Mouse (Mus musculus) neural tube, embryonic 15.5 days (tissue): Measurements from ENCODE around the gene Gm3468. TPM values are rescaled to one million over a fixed set of nuclear protein-coding genes. Genes with fewer than 3 reads are reported as not detected.
"Not testable (repeated sequence)": the region's sequence is repeated elsewhere in the genome, so short reads cannot be mapped to it uniquely, and the experiment has no call there.

ENCODE experiments used
- ATAC-seq: fragments of 200-750 bp; cut with Nextera tagmentation; 2 replicates; pipeline ENCODE4 v1.8.0; 2017; ENCODE audit warnings: mild to moderate bottlenecking, moderate TSS enrichment, moderate library complexity; ENCODE audit not compliant: low FRiP score
- H3K27ac ChIP-seq: fragments of 300-500 bp; sonication (generic); replicated peaks from 2 replicates; pipeline ENCODE4 v1.5.1; 2015; ENCODE audit warnings: mild to moderate bottlenecking, inconsistent platforms
- H3K27me3 ChIP-seq: fragments of 300-500 bp; sonication (generic); replicated peaks from 2 replicates; pipeline ENCODE4 v1.6.1; 2015; ENCODE audit warnings: inconsistent platforms
- H3K36me3 ChIP-seq: fragments of 300-500 bp; sonication (generic); 2 replicates; pipeline ENCODE4 v1.6.1; 2015; ENCODE audit warnings: inconsistent platforms
- H3K4me1 ChIP-seq: fragments of 300-500 bp; sonication (generic); 2 replicates; pipeline ENCODE4 v1.6.1; 2015; ENCODE audit warnings: inconsistent platforms
- H3K4me2 ChIP-seq: fragments of 300-500 bp; sonication (generic); 2 replicates; pipeline ENCODE4 v1.6.1; 2015; ENCODE audit warnings: inconsistent platforms, mild to moderate bottlenecking, moderate library complexity
- H3K4me3 ChIP-seq: fragments of 300-500 bp; sonication (generic); replicated peaks from 2 replicates; pipeline ENCODE4 v1.5.1; 2015; ENCODE audit warnings: mild to moderate bottlenecking, inconsistent platforms
- H3K9ac ChIP-seq: fragments of 300-500 bp; sonication (generic); replicated peaks from 2 replicates; pipeline ENCODE4 v1.6.1; 2015; ENCODE audit warnings: mild to moderate bottlenecking, inconsistent platforms
- H3K9me3 ChIP-seq: fragments of 300-500 bp; sonication (generic); replicated peaks from 2 replicates; pipeline ENCODE4 v1.6.1; 2016; ENCODE audit warnings: inconsistent platforms
- WGBS: fragments of 180-500 bp; shearing (Covaris S2); methylation state at CpG from one replicate; pipeline ENCODE4 v1.1.7; 2015; ENCODE audit warnings: mixed read lengths; 5-methylcytosine and 5-hydroxymethylcytosine counted together
- polyA plus RNA-seq: library from polyadenylated mRNA; unstranded; fragments of >200 nt; fragmentation: Nextera tagmentation; extraction: Ambion mirVana; gene quantifications from 2 replicates; pipeline ENCODE4 v1.2.1, GENCODE M21; 2015

Gm3468 gene
- 3.8 and 6.2 TPM in 2 replicates for polyA plus RNA-seq

- not testable (repeated sequence) for H3K36me3 ChIP-seq, H3K9me3 ChIP-seq, H3K27me3 ChIP-seq, H3K27ac ChIP-seq, H3K9ac ChIP-seq, H3K4me1 ChIP-seq
- peak within 1 kb of the TSS; percentile 43 for H3K4me3 ChIP-seq
- H3K4me2 ChIP-seq = peak within 1 kb of the TSS; percentile 53
- 3% methylated on average over 17 of the region's 51 CpGs for WGBS
- ATAC-seq = peak; percentile 94
Observed at GRCm38 (mm10) chr14:6108272-6108925, at the start of gene Gm3468. Gene Gm3468, minus strand, starts transcription at chr14:6108665.

- no CpG with 5 or more reads among the region's 1 CpGs for WGBS
- H3K27ac ChIP-seq, H3K27me3 ChIP-seq, H3K9me3 ChIP-seq, H3K4me2 ChIP-seq, H3K4me3 ChIP-seq, H3K9ac ChIP-seq, H3K4me1 ChIP-seq, ATAC-seq, H3K36me3 ChIP-seq: not testable (repeated sequence)
Observed at GRCm38 (mm10) chr14:6125707-6126106, 17.2 kb upstream of the Gm3468 start, which contains the start of gene Gm3476. Gene Gm3476, minus strand, starts transcription at chr14:6125807.

GRCm38 (mm10) chr14:6107500-6107899 lies 965 bp downstream of the Gm3468 start:
- not testable (repeated sequence) for H3K36me3 ChIP-seq, H3K27me3 ChIP-seq, H3K4me1 ChIP-seq, ATAC-seq, H3K9me3 ChIP-seq, H3K27ac ChIP-seq, H3K9ac ChIP-seq
- Histone ChIP-seq H3K4me2 (peak overlapping the region; percentile 53), H3K4me3 (peak overlapping the region; percentile 43)
- 8% methylated on average over 8 of the region's 9 CpGs for WGBS

DNA sequence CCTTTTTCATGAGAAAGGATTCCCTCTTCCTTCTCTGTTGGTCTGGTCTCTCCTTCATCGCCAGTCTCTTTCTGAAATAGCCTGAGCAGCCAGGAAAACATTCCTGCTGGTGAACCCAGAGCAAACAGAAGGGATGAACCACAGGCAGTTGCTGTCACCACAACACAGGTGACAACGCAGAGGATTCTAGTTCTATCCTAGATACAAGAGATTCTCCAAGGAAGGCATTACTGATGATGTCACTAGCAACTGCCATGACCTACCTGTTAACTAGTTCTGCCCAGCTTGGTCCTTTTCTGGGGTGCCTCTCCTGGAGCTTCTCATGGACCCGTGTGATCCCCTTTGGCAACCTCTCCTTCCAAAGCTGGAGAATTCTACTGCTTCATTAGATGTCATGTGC lies 14.6 kb downstream of the Gm3468 start, which contains the start of gene Gm8206:
TSS of gene Gm8206 (minus strand) at position 101 of the 400 bp plus-strand sequence.
- H3K4me2 ChIP-seq, H3K36me3 ChIP-seq, H3K27ac ChIP-seq, H3K9ac ChIP-seq, H3K27me3 ChIP-seq, H3K4me3 ChIP-seq, H3K4me1 ChIP-seq, ATAC-seq, H3K9me3 ChIP-seq: not testable (repeated sequence)
- 98% methylated on average over 3 of the region's 3 CpGs for WGBS

GRCm38 (mm10) chr14:6058167-6058566 lies 50.3 kb downstream of the Gm3468 start, which contains the start of gene Gm6337:
Gene Gm6337, minus strand, starts transcription at chr14:6058267.
- H3K9me3 ChIP-seq, H3K27ac ChIP-seq, H3K4me2 ChIP-seq, H3K4me3 ChIP-seq, H3K36me3 ChIP-seq, ATAC-seq, H3K4me1 ChIP-seq, H3K9ac ChIP-seq, H3K27me3 ChIP-seq: not testable (repeated sequence)
- 82% methylated on average over 4 of the region's 4 CpGs for WGBS

Other genes with a start within 250 kb of the Gm3468 start
- 1.0 and 1.9 TPM in 2 replicates for gene Gm8237, start 228.3 kb downstream of the Gm3468 start, polyA plus RNA-seq
- 3.8 and 5.5 TPM in 2 replicates for gene Gm3248, start 146.9 kb downstream of the Gm3468 start, polyA plus RNA-seq
- gene Gm3453, start 129.5 kb downstream of the Gm3468 start, polyA plus RNA-seq = not detected in 2 replicates
- not detected in 2 replicates for gene Gm6337, start 50.4 kb downstream of the Gm3468 start, polyA plus RNA-seq
- 4.6 and 6.7 TPM in 2 replicates for gene Gm8206, start 14.7 kb downstream of the Gm3468 start, polyA plus RNA-seq
- not detected in 2 replicates for gene Gm3476, start 17.1 kb upstream of the Gm3468 start, polyA plus RNA-seq
- gene Gm21560, start 110.6 kb upstream of the Gm3468 start, polyA plus RNA-seq = not detected in 2 replicates
- gene Gm3411, start 178.6 kb upstream of the Gm3468 start, polyA plus RNA-seq = 6.5 and 8.7 TPM in 2 replicates
- gene Gm21103, start 196.2 kb upstream of the Gm3468 start, polyA plus RNA-seq = not detected in 2 replicates
- gene Gm3618, start 235.0 kb upstream of the Gm3468 start, polyA plus RNA-seq = not detected in 2 replicates